Mouse (Mus musculus) heart, postnatal 14 days (tissue): ENCODE results near the gene Crabp2. TPM values are rescaled to one million over a fixed set of nuclear protein-coding genes. Genes with fewer than 3 reads are reported as not detected.
"Not testable (repeated sequence)": the region's sequence is repeated elsewhere in the genome, so short reads cannot be mapped to it uniquely, and the experiment has no call there.

Source experiments
- DNase-seq, 2 experiments: peaks; one replicate each; pipeline ENCODE4 v3.0.0; 2021 to 2022
- intact Hi-C: fragments of 180-260 bp; cut with DNase I; formaldehyde crosslinking; loops from one replicate; pipeline ENCODE4 v1.15.1; 2025
- long read RNA-seq, 2 experiments: library from polyadenylated mRNA; stranded (forward); transcript quantifications; one replicate each; pipeline ENCODE4 v2.0.0; 2021
- total RNA-seq, 2 experiments: library from RNA; stranded (reverse); gene quantifications; 2 replicates each; pipeline ENCODE4 v1.2.3; 2021

The Crabp2 gene
- total RNA-seq = under 1 TPM; 0.31 to 0.56 TPM
- long read RNA-seq, experiment 1 = 0 reads
- long read RNA-seq, experiment 2 = 0 reads

DNA sequence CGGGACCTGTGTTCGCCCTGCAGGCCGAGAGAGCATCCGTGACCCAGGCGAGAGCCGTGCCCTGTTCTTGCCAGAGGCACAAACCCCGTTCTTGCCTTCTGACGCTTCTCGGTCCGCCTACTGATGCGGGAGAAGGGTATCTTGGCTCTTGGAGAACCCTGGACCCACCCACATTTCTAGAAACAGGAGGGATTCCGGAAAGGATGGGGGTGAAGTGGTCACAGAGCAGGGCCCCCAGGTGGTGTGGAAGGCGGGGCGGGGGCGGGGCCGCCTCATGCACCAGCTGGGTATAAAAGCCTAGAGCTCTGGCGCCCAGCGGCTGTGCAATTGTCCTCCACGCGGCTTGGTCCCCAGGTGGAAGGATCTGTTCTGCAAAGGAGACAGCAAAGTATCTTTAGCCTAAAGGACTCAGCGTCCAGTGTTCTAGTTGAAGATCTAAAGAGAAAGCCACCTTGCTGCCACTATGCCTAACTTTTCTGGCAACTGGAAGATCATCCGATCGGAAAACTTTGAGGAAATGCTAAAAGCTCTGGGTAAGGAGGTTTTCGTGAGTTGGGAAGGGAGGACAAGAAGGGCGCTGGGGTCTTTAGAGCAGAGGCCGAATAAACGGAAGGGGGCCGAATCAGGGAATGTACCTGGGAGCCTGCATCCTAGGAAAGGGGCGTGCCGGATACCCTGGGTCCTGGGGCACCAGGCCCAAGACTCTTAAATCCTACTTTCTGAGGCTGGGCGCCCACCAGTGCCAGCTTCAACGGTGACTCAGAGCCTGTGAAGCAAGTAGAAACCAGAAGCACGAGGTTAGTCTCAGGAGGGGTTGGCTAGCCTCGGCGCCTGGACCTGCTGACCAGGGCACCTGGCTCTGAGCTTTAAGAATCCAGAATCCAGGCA, at the start of gene Crabp2:
Crabp2 (plus strand) TSS at position 289 of the 888 bp plus-strand sequence.
- no peak for DNase-seq

DNA sequence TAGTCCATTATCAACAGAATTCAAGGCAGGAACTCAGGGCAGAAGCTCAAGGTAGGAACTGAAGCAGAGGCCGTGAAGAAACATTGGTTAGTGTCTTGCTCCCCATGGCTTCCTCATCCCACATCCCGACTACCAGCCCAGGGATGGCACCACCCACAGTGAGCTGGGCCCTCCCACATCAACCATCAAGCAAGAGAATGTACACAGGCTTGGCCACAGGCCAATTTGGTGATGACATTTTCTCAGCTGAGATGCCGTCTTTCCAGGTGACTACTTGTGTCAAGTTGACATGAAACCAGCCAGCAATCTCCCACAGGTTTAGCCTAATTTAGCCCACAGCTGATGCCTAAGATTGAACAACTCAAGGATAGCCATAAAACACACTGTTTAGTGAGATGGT, 49.2 kb upstream of the Crabp2 start:
- intact Hi-C loops = no loop called here
- no peak for DNase-seq

More for the DNA sequence above, at the start of gene Crabp2:
- intact Hi-C loops = no loop called here

DNA sequence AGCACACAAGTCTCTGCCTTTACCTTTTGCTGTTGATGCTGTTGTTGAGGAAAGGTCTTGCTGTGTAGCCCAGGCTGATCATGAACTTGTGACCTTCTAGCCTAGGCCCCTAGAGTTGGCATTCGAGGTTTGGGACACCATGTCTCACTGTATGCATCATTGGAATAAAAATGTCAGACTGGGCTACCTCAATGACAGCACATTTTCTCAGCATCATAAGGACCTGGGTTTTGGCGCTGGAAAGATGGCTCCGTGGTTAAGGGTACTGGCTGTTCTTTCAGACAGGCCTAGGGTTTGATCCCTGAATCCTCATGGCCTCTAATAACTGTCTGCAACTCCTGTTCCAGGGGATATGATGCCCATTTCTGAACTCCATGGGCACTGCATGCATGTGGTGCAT, 48.7 kb upstream of the Crabp2 start:
- intact Hi-C loops = no loop called here
- no peak for DNase-seq

DNA sequence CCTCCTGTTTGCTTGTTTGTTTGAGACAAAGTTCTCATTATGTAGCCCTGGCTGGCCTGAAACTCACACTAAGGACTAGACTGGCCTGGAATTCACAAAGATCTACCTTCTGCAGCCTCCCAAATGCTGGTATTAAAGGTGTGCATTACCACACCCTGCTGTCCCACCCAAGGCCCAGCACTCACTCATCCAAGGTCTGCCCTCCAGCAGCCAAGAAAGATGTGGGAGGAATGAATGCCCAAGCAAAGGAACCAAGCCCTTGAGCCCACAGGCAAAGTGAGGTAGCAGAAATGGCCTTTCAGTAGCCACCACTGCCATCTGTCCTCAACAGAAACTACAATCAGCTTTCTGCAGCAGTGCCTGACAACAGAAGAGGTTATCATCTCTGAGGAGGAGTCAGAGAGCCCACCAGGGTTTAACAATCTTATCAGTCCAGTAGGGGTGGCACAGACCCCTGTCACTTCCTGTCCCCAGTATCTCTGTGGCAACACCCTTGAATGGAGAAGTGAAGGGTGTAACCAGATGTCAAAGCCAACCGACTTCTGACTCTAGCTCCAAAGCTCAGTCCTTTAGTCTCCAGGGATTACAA, 47.3 kb upstream of the Crabp2 start:
- DNase-seq = no peak
- intact Hi-C loops = no loop called here

DNA sequence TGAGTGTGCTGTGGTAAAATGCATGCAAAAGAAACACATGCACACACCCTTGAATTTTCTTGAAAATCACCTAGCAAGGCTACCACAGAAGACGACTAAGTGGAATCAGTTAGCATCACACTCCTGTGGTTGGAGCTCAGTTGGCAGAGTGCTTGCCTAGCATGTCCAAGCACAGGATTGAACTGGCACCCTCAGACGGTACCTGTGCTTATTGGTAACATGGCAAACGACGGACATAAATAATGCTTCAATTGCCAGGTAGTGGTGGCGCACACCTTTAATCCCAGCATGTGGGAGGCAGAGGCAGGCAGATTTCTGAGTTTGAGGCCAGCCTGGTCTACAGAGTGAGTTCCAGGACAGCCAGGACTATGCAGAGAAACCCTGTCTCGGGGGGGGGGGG, 46.5 kb upstream of the Crabp2 start:
- intact Hi-C loops, DNase-seq: not testable (repeated sequence)

DNA sequence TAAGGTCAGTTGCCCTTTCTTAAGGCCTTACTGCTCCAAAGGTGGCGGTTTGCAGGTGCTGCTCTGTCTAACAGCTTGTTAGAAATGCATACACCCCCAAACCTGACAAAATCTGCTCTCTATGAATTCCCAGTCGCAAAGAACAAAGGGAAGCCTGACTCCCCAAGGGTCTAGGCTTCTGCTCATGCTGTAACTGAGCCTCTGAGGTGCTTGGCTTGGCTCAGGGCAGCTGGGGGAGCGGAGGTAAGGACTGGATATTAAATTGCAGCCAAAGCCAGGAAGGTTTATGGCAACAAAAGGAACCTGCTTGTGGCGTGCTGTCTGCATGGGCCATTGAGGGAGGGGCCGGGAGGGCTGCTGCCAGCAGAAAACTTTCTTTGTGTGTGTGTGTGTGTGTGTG, 44.6 kb upstream of the Crabp2 start:
- intact Hi-C loops = no loop called here
- no peak for DNase-seq

DNA sequence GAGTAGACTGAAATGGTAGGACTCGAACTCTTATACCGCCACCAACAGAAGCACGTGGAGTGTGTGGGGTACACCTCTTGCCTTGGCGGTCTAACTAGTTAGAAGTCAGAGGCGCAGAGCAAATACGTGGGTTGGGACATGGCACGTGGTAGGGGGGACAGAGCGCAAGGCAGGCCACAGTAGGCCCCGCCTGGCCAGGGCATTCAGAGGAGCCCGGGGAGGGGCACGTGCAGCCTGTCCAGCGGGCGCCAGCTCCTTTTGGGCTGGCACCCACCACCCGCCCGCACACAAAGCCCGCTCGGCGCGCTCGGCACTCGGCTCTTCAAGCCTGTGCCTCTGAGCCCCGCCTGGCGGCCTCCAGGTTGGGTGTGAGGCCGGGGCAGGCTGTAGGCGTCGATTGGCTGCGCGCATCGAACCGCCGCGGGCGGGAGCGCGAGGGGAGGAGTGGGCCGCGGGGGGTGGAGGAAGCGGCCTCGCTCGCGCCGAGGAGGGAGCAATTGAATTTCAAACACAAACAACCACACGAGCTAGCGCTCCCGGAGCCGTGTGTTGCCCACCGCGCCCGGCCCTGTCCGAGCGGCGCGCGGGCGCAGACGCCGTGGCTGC, 42.5 kb upstream of the Crabp2 start, which contains the start of gene Hdgf:
Hdgf (plus strand) TSS at position 442 of the 606 bp plus-strand sequence.
- DNase-seq = peak; percentile 93 to 96
- intact Hi-C loops = loop anchor here (1.0 kb wide), 1 partner anchor 20 kb away; no protein-coding TSS in a partner anchor

DNA sequence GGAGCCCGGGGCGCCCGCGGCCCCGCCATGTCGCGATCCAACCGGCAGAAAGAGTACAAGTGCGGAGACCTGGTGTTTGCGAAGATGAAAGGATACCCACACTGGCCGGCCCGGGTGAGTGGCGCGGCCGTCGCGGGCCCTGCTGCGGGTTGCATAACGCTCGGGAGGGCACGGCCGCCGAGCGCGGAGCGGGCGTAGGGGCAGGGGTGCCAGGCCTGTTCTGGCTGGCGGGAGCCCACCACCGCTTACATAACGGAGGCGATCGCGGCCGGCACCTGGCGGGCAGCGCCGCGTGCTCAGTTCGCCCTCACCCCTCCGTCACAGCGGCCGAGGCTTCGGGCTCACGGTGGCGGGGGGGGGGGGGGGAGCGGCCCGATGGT, 41.9 kb upstream of the Crabp2 start:
- intact Hi-C loops = loop anchor here (1.0 kb wide), 1 partner anchor 20 kb away; no protein-coding TSS in a partner anchor
- DNase-seq = peak; percentile 68 to 69

DNA sequence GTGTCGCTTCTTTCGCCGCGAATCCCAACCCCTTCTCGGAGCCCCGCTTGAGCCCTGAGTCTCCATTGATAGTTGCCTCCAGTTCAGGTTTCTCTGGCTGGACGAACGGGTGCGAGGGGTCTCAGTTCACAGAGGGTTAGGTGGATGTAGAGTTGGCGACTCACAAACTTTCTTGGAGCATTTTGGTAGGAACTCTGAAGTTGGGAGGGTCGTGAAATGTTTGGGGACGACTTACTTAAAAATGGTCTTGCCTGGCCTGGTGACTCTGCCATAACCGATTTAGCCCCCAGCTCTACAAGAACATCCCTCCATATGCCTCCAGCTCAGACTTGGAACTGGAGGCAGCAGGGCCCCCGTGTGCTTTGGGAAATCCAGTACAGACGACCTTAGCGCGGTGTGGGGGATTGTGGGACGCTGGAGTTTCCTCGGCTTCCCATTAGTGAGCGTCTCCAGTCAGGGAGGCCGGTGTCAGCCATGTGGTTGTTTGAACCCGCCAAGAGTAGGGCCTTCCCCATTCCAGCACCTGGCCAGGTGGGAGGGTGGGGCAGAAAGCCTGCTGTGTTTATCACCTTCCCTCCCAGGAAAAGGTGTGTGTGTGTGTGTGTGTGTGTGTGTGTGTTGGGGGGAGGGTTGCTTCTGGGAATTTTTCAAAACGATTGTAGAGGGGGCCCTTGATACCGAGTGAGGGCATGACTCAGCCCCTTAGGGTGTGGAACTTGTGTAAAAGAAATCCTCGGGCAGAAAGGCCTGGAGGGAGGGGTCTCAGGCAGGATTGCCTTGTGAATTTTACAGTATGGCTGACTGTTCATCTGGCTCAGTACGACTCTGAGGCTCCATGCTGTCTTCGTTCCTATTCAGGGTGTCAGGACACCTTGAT, 41.2 kb upstream of the Crabp2 start:
- intact Hi-C loops = loop anchor here (1.0 kb wide), 1 partner anchor 21 kb away; no protein-coding TSS in a partner anchor
- peak; percentile 33 to 38 for DNase-seq

DNA sequence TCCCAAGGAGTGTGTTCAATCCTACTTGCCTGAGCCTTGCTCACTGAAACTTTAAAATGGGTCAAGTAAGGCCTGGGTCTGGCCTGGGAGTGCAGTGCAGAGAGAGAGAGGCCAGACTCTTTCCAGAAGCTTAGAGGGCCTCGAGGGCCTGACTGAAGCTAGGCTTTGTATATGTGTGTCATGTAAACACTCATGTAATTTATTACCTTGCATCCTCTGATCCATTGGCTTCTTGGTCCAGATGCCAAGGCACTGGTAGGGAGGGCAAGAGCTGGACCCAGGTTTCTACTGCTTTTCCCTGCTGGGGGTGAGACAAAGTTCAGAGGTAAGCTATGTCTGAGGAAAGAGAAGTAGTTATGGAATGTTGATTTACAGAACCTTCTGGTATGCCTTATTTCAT, 40.6 kb upstream of the Crabp2 start:
- intact Hi-C loops = no loop called here
- no peak for DNase-seq

DNA sequence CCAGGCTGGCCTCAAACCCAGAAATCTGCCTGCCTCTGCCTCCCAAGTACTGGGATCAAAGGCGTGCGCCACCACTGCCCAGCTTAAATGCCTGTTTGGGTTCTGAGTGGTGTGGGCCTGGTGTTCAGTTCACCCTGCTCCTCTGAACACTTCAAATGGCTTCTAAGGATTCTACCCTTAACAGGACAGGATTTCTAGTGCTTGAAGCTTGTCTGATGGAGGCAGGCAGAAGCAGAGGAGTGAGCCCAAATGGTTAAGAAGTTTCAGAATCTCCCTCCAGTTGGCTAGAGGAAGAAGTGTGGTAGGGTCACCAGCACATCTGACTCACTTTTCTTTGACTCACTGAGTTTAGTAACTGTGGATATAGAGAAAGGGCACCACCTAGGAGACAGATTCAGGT, 39.1 kb upstream of the Crabp2 start:
- DNase-seq = no peak
- intact Hi-C loops = no loop called here

DNA sequence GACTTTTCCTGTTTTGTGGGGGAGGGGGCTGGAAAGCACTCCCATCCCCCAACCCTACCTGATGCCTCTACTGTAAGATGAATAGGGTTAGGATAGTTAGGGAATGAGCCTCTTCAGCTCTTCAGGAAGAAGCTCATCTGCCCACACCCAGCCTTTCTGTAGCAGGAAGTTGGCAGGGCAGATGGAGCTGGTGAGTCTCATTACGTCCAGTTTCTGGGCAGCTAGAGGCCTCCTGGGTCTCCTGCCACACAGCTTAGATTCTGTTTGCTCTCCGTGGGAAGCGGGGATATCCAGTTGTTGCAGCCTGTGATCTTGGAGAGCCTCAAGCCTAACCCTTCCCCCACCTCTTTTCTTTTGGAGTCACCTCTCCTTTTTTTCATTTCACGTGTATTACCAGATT, 38.6 kb upstream of the Crabp2 start:
- DNase-seq = no peak
- intact Hi-C loops = no loop called here

DNA sequence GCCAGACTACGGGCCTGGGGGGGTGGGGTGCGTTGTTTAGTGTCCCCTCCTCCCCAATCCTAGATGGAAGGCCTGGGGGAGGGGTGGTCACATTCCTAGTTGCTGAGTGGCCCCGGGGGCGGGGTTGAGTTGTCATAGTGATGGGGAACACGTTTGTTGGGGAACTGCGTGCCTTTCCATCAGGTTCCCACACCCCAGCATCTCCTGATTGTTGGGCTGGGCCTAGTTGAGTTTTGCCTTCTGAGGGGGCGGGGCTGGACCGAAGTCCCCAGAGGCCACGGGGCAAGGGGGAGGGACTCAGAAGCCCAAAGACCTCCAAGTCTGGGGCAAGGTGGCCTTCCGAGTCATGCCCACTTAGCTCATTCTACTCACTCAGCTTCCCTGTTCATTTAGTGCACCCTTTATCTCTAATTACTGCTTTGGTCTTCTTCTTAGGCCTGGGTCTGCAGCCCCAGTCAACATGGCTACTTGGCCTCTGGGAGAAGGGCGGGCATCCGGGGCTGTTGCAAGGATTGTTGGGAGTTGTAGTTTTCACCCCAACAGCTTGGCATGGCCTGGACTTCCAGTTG, 37.8 kb upstream of the Crabp2 start:
- intact Hi-C loops = no loop called here
- DNase-seq = peak; percentile 78 to 84

DNA sequence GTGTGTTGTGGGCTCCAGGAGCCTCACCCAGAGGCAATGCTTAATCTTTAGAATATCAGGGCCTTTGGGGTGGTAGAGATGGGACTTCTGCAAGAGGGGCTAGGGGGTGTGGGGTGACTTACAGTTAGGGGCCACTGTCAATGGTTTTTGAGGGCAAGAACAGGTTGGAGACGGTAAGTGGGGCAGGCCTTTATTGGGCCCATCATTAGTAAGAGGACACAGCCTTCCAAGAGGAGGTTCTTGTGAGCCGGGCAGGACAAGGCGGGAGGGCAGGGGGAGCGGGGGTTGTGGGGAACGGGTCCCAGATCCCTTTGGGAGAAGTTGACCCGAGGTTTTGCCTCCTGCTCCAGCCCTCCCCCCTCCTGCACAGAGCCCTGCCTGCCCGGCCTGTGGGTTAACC, 35.0 kb upstream of the Crabp2 start:
- intact Hi-C loops = no loop called here
- DNase-seq = no peak

DNA sequence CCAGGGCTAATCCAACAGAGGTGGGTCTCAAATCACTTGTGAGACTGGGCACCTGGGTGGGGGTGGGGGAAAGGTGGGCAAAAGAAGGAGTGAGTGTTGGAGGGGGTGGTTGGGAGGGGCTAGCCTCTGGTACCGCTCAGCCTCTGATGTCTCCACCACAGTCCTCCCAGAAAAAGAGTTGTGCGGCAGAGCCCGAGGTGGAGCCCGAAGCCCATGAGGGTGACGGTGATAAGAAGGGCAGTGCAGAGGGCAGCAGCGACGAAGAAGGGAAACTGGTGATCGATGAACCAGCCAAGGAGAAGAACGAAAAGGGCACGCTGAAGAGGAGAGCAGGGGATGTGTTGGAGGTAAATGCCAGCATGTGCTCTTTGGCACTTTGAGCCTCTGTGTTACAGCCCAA, 34.6 kb upstream of the Crabp2 start:
- DNase-seq = no peak
- intact Hi-C loops = no loop called here

DNA sequence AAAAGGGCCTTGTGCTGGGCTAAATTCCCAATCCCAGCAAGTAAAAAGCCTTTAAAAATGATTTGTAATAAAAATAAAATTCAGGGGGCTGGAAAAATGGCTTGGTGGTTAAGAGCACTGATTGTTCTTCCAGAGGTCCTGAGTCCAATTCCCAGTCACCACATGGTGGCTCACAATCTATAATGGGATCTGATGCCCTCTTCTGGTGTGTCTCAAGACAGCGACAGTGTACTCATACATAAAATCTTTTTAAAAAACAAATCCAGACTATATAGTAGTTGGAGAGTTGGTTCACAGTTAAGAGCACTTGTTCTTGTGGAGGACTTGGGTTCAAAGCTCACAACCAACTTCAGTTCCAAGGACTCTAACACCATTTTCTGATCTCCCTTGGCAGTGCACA, 31.5 kb upstream of the Crabp2 start:
- intact Hi-C loops = no loop called here
- DNase-seq = no peak

DNA sequence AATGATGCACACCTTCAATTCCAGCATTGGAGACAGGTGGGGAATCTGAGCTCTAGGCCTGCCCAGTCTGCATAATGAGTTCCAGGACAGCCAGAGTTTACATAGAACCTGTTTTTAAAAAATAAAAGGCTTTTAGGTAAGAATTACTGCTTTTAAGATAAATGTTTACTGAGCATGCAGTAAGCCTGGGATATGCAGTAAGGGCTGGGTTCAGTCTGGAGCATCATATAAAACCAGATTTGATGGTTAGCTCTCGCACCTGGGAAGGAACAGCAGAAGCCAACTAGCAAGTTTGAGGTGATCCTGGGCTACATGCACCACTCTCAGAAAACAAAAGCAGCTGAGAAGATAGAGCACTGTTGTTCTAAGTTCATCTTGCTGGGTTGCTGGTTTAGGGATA, 29.9 kb upstream of the Crabp2 start:
- DNase-seq = no peak
- intact Hi-C loops = no loop called here

DNA sequence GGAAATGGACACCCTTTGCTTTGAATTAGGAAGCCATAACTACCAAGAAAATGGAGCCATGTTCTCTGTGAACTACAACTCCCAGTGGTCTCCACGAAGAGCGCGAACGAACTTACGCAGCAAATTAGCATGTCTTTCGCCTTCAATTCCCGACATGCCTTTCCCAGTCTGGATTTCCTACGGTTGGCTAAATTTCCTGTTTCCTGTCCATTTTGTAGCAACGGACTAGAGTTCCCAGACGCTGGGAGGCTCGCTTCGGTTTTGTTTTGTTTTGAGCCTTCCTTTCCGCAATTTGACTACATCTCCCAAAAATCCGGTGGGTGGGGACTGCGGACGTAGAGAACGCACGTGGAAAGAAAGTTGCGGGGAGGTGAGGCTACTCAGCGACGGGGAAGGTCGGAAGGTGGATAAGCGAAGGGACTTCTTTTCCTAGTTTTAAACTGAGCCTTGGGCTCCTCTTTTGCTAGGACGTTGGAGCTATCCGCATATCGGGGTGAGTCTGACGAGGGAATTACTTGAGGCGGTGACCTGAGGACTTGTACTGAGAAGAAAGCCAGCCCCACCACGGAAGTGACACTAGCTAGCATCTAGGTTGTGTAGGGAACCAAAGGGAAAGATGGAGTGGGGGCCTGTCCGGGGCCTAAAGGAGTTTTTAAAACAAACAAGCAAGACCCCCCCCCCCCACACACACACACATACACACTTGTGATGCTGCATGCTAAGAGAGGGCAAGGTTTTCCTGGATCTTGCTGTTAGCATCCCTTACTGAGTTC, 28.9 kb upstream of the Crabp2 start, which contains the start of gene Mrpl24:
Mrpl24 (plus strand) TSS at position 171 of the 773 bp plus-strand sequence.
- DNase-seq = peak; percentile 69 to 75
- intact Hi-C loops = no loop called here

DNA sequence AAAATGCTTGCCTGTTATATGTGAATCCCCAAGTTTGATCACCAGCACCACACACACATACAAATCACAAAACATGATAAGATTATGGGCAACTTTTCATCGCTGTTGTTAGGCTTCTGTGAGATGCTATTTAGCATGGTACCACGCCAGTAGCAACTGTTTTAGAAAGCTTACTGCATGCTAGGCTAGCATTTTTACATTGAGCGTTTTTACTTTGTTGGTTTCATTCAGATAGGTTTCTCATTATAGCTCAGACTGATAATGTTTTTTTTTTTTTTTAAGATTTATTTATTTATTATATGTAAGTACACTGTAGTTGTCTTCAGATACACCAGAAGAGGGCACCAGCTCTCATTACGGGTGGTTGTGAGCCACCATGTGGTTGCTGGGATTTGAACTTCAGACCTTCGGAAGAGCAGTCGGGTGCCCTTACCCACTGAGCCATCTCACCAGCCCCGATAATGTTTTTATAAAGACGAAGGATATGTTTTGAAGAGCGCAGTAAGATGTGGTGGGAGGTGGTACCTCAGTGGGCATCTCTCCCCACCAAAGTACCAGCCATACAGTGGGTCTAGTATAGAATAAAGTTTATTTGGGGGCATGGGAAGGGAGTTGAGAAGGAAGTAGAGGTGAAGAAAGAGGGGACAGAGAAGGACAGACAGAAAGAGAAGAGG, 28.1 kb upstream of the Crabp2 start:
- DNase-seq = no peak
- intact Hi-C loops = no loop called here
